Mouse (Mus musculus): Measurements from ENCODE around the gene Trim7. TPM values are rescaled to one million over a fixed set of nuclear protein-coding genes. Genes with fewer than 3 reads are reported as not detected.

Trim7 gene
- polyA plus RNA-seq, 1 experiment: 8.7 TPM

DNA sequence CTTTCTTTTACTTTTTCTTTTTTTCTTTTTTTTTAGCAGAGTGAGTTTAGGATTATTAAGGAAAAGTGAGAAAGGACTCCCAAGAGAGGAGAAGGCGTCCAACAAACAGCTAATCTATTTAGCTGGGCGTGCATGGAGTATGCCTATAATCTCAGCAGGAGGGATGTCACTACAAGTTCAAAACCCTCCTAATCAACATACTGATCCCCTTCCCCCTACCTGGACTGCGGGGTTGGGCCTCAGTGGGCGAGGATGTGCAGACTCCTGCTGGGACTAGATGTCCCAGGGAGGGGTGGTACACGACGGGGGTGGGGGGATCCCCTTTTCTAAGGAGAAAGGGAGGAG, 784 bp downstream of the Trim7 start:
- peak overlapping the region; percentile 49 for H3K9ac ChIP-seq (ENCODE audit: low read depth, poor library complexity, severe bottlenecking)
- no peak for TF ChIP-seq POLR2A (IDR thresholded peaks at IDR 0.05; ENCODE audit: insufficient read depth, low read length)
- TF ChIP-seq EP300 (IDR thresholded peaks at IDR 0.05; ENCODE audit: insufficient read depth, low read depth, low read length): 0 out of 2 replicates have a peak, but pooled peaks have one; percentile 44
- no peak for TF ChIP-seq CTCF (IDR thresholded peaks at IDR 0.05; ENCODE audit: low read depth, low read length)

DNA sequence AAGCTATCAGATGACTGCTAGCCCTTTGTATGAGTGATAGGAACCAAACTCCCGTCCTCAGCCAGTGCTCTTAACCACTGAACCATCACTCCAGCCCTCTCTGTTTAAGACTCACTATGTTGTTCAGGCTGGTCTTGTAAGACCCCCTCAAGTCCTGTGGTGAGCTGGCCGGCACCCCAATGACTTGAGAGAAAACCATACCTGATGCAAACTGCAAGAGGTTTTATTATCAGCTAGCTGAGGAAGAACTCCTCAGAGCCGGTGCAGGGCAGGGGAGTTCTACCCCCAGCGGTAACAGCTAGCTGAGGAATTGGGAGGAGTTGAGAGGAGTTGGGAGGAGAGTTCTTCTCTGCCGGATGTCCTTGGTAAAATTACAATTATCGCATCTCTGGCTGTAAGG, 2.0 kb downstream of the Trim7 start:
- TF ChIP-seq EP300 (IDR thresholded peaks at IDR 0.05; ENCODE audit: insufficient read depth, low read depth, low read length) (no peak), CTCF (IDR thresholded peaks at IDR 0.05; ENCODE audit: low read depth, low read length) (no peak), POLR2A (IDR thresholded peaks at IDR 0.05; ENCODE audit: insufficient read depth, low read length) (no peak)
- no peaks in the 10 kb centered on the region for H3K4me1 ChIP-seq (ENCODE audit: control insufficient read depth, insufficient read depth, low read length)
- H3K9ac ChIP-seq (ENCODE audit: low read depth, poor library complexity, severe bottlenecking): no peak overlapping the region
- H3K9me3 ChIP-seq (replicated peaks; ENCODE audit: control insufficient read depth, insufficient read depth, low read length, poor library complexity, severe bottlenecking): no peaks in the 10 kb centered on the region
- H3K36me3 ChIP-seq (ENCODE audit: control insufficient read depth, insufficient read depth, low read length, poor library complexity, severe bottlenecking): no peaks in the 10 kb centered on the region
- H3K27me3 ChIP-seq (ENCODE audit: control insufficient read depth, insufficient read depth, low read length, poor library complexity, severe bottlenecking): no peaks in the 10 kb centered on the region; the same call in none of the 2 replicates
- H3K4me3 ChIP-seq (ENCODE audit: low read depth, low read length): no peak overlapping the region
- H3K27ac ChIP-seq (ENCODE audit: insufficient read depth, low read length): no peak overlapping the region

More for the DNA sequence above, 784 bp downstream of the Trim7 start:
- Histone ChIP-seq H3K4me1 (ENCODE audit: control insufficient read depth, insufficient read depth, low read length) (no peaks in the 10 kb centered on the region), H3K36me3 (ENCODE audit: control insufficient read depth, insufficient read depth, low read length, poor library complexity, severe bottlenecking) (no peaks in the 10 kb centered on the region), H3K4me3 (ENCODE audit: low read depth, low read length) (peak overlapping the region; percentile 60), H3K27me3 (ENCODE audit: control insufficient read depth, insufficient read depth, low read length, poor library complexity, severe bottlenecking) (no peaks in the 10 kb centered on the region; the same call in none of the 2 replicates), H3K9me3 (replicated peaks; ENCODE audit: control insufficient read depth, insufficient read depth, low read length, poor library complexity, severe bottlenecking) (no peaks in the 10 kb centered on the region), H3K27ac (ENCODE audit: insufficient read depth, low read length) (peak overlapping the region; percentile 68)

DNA sequence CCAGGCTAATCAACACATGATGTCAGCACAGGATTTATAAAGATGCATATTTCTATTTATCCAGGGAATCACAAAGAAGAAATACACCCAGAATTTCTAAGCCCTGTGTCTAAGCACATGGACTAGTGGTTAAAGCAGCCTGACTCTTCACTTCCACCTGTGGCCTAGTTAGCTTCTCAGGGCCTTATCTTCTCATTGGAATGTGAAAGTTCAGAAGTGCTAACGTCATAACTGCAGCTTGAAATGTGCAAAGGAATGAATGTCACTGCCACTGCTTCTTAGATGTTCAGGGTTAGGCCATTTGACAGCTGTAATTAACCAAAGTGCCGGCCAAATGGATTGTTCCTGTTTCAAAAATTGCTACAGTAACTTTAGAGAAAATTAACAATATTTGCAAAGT, 4.3 kb downstream of the Trim7 start:
- Histone ChIP-seq H3K4me1 (ENCODE audit: control insufficient read depth, insufficient read depth, low read length) (no peaks in the 10 kb centered on the region), H3K9me3 (replicated peaks; ENCODE audit: control insufficient read depth, insufficient read depth, low read length, poor library complexity, severe bottlenecking) (no peaks in the 10 kb centered on the region)
- TF ChIP-seq POLR2A (IDR thresholded peaks at IDR 0.05; ENCODE audit: insufficient read depth, low read length) (no peak), EP300 (IDR thresholded peaks at IDR 0.05; ENCODE audit: insufficient read depth, low read depth, low read length) (no peak), CTCF (IDR thresholded peaks at IDR 0.05; ENCODE audit: low read depth, low read length) (no peak)

GRCm38 (mm10) chr11:48831273-48831672, 5.3 kb downstream of the Trim7 start:
- Histone ChIP-seq H3K36me3 (ENCODE audit: control insufficient read depth, insufficient read depth, low read length, poor library complexity, severe bottlenecking) (no peaks in the 10 kb centered on the region), H3K4me3 (ENCODE audit: low read depth, low read length) (no peak overlapping the region), H3K27me3 (ENCODE audit: control insufficient read depth, insufficient read depth, low read length, poor library complexity, severe bottlenecking) (no peaks in the 10 kb centered on the region; the same call in 1 of the 2 replicates), H3K9ac (ENCODE audit: low read depth, poor library complexity, severe bottlenecking) (no peak overlapping the region), H3K4me1 (ENCODE audit: control insufficient read depth, insufficient read depth, low read length) (no peaks in the 10 kb centered on the region), H3K27ac (ENCODE audit: insufficient read depth, low read length) (no peak overlapping the region), H3K9me3 (replicated peaks; ENCODE audit: control insufficient read depth, insufficient read depth, low read length, poor library complexity, severe bottlenecking) (no peaks in the 10 kb centered on the region)
- TF ChIP-seq EP300 (IDR thresholded peaks at IDR 0.05; ENCODE audit: insufficient read depth, low read depth, low read length) (no peak), POLR2A (IDR thresholded peaks at IDR 0.05; ENCODE audit: insufficient read depth, low read length) (no peak), CTCF (IDR thresholded peaks at IDR 0.05; ENCODE audit: low read depth, low read length) (no peak)

More for the DNA sequence above, 4.3 kb downstream of the Trim7 start:
- Histone ChIP-seq H3K36me3 (ENCODE audit: control insufficient read depth, insufficient read depth, low read length, poor library complexity, severe bottlenecking) (no peaks in the 10 kb centered on the region), H3K4me3 (ENCODE audit: low read depth, low read length) (no peak overlapping the region), H3K27ac (ENCODE audit: insufficient read depth, low read length) (no peak overlapping the region), H3K27me3 (ENCODE audit: control insufficient read depth, insufficient read depth, low read length, poor library complexity, severe bottlenecking) (no peaks in the 10 kb centered on the region; the same call in 1 of the 2 replicates), H3K9ac (ENCODE audit: low read depth, poor library complexity, severe bottlenecking) (no peak overlapping the region)

- no peaks in the 10 kb centered on the region for H3K4me1 ChIP-seq (ENCODE audit: control insufficient read depth, insufficient read depth, low read length)
- no peak overlapping the region for H3K9ac ChIP-seq (ENCODE audit: low read depth, poor library complexity, severe bottlenecking)
- no peaks in the 10 kb centered on the region for H3K9me3 ChIP-seq (replicated peaks; ENCODE audit: control insufficient read depth, insufficient read depth, low read length, poor library complexity, severe bottlenecking)
- H3K27ac ChIP-seq (ENCODE audit: insufficient read depth, low read length): no peak overlapping the region
- TF ChIP-seq POLR2A (IDR thresholded peaks at IDR 0.05; ENCODE audit: insufficient read depth, low read length) (no peak), CTCF (IDR thresholded peaks at IDR 0.05; ENCODE audit: low read depth, low read length) (no peak), EP300 (IDR thresholded peaks at IDR 0.05; ENCODE audit: insufficient read depth, low read depth, low read length) (no peak)
- H3K36me3 ChIP-seq (ENCODE audit: control insufficient read depth, insufficient read depth, low read length, poor library complexity, severe bottlenecking): no peaks in the 10 kb centered on the region
- H3K27me3 ChIP-seq (ENCODE audit: control insufficient read depth, insufficient read depth, low read length, poor library complexity, severe bottlenecking): 0 out of 2 replicates have a peak, but pooled peaks cover 3% of the 10 kb centered on the region
- H3K4me3 ChIP-seq (ENCODE audit: low read depth, low read length): peak overlapping the region; percentile 90
Observed at GRCm38 (mm10) chr11:48833078-48833730, 7.3 kb downstream of the Trim7 start.
